Mouse (Mus musculus): ENCODE measurements around the gene Ccdc125. TPM values are rescaled to one million over a fixed set of nuclear protein-coding genes. Genes with fewer than 3 reads are reported as not detected.

Gene Ccdc125
- polyA plus RNA-seq (2017; shearing (Covaris generic)), result 22.3 TPM

GRCm38 (mm10) chr13:100669291-100670022, at the start of gene Ccdc125:
Gene Ccdc125, plus strand, starts transcription at chr13:100669717.

GRCm38 (mm10) chr13:100650550-100651438, 18.7 kb upstream of the Ccdc125 start, which contains the start of the genes Ak6 and Rad17:
Gene Ak6, plus strand, starts transcription at chr13:100650979.
Gene Rad17, minus strand, starts transcription at chr13:100651051.

GRCm38 (mm10) chr13:100651439-100652186, 17.9 kb upstream of the Ccdc125 start, which contains the start of gene Taf9:
Gene Taf9, plus strand, starts transcription at chr13:100651579.

GRCm38 (mm10) chr13:100730861-100731176, 61.3 kb downstream of the Ccdc125 start, which contains the start of gene Cdk7:
Gene Cdk7, minus strand, starts transcription at chr13:100730939.

GRCm38 (mm10) chr13:100744036-100744744, 74.7 kb downstream of the Ccdc125 start, which contains the start of gene Mrps36:
Gene Mrps36, minus strand, starts transcription at chr13:100744659.

Other genes with a start within 250 kb of the Ccdc125 start
- not detected for gene Naip1, start 216.8 kb upstream of the Ccdc125 start, polyA plus RNA-seq (2017; shearing (Covaris generic))
- 54.6 TPM for gene Gtf2h2, start 177.1 kb upstream of the Ccdc125 start, polyA plus RNA-seq (2017; shearing (Covaris generic))
- 0.95 TPM for gene Ocln, start 117.0 kb upstream of the Ccdc125 start, polyA plus RNA-seq (2017; shearing (Covaris generic))
- 6.7 TPM for gene Marveld2, start 52.7 kb upstream of the Ccdc125 start, polyA plus RNA-seq (2017; shearing (Covaris generic))
- gene Ak6, start 18.7 kb upstream of the Ccdc125 start, polyA plus RNA-seq (2017; shearing (Covaris generic)), result 122 TPM
- gene Rad17, start 18.7 kb upstream of the Ccdc125 start, polyA plus RNA-seq (2017; shearing (Covaris generic)), result 24.2 TPM
- 9.4 TPM for gene Taf9, start 18.1 kb upstream of the Ccdc125 start, polyA plus RNA-seq (2017; shearing (Covaris generic))
- 80.8 TPM for gene Cdk7, start 61.2 kb downstream of the Ccdc125 start, polyA plus RNA-seq (2017; shearing (Covaris generic))
- gene Mrps36, start 74.9 kb downstream of the Ccdc125 start, polyA plus RNA-seq (2017; shearing (Covaris generic)), result 93.5 TPM
- gene Cenph, start 106.2 kb downstream of the Ccdc125 start, polyA plus RNA-seq (2017; shearing (Covaris generic)), result 1.7 TPM
- 5.8 TPM for gene Ccnb1, start 116.9 kb downstream of the Ccdc125 start, polyA plus RNA-seq (2017; shearing (Covaris generic))
- gene Slc30a5, start 163.7 kb downstream of the Ccdc125 start, polyA plus RNA-seq (2017; shearing (Covaris generic)), result 55.6 TPM